Mouse (Mus musculus): Measurements from ENCODE around the gene Ackr1. TPM values are rescaled to one million over a fixed set of nuclear protein-coding genes. Genes with fewer than 3 reads are reported as not detected.

The Ackr1 gene
- polyA plus RNA-seq, 1 experiment from 2014 or later, result 15.4 TPM

- no peaks in the 10 kb centered on the region for H3K27me3 ChIP-seq
- H3K4me2 ChIP-seq, result no peak overlapping the region
- no peaks in the 10 kb centered on the region for H3K36me3 ChIP-seq
- peaks cover 79% of the 10 kb centered on the region for H3K4me1 ChIP-seq (replicated peaks)
- WGBS, result 97% methylated on average over 2 of the region's 2 CpGs
- H3K9ac ChIP-seq, result no peak overlapping the region
- H3K27ac ChIP-seq (replicated peaks), result no peak overlapping the region
- ATAC-seq (ENCODE audit: low read depth), result no peak
- no peaks in the 10 kb centered on the region for H3K9me3 ChIP-seq
- no peak overlapping the region for H3K4me3 ChIP-seq
Observed at GRCm38 (mm10) chr1:173363436-173363835, 29.9 kb upstream of the Ackr1 start.

DNA sequence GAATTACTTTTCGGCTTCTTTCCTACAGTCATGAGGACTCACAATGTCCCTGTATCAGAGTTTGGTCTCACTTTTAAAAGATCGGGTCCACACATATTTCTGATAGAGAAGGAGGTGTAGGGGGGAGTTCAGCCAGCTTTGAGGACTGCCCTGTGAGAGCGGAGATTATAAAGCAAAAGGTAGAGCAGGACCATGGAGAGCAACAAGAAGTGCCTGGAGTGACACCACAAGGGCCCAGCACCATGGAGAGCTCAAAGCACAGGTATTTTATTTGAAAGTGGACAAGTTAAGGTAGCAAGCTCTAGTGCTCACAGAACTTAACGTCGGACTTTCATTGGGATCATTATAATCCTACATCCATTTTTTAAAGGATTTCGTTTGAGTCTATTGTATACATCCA, 28.1 kb upstream of the Ackr1 start:
- WGBS, result 49% methylated on average over 6 of the region's 6 CpGs
- Histone ChIP-seq H3K4me2 (no peak overlapping the region), H3K27me3 (no peaks in the 10 kb centered on the region), H3K27ac (replicated peaks) (no peak overlapping the region), H3K4me1 (replicated peaks) (peaks cover 79% of the 10 kb centered on the region), H3K36me3 (peaks cover 14% of the 10 kb centered on the region), H3K4me3 (no peak overlapping the region), H3K9ac (no peak overlapping the region), H3K9me3 (no peaks in the 10 kb centered on the region)
- no peak for ATAC-seq (ENCODE audit: low read depth)

DNA sequence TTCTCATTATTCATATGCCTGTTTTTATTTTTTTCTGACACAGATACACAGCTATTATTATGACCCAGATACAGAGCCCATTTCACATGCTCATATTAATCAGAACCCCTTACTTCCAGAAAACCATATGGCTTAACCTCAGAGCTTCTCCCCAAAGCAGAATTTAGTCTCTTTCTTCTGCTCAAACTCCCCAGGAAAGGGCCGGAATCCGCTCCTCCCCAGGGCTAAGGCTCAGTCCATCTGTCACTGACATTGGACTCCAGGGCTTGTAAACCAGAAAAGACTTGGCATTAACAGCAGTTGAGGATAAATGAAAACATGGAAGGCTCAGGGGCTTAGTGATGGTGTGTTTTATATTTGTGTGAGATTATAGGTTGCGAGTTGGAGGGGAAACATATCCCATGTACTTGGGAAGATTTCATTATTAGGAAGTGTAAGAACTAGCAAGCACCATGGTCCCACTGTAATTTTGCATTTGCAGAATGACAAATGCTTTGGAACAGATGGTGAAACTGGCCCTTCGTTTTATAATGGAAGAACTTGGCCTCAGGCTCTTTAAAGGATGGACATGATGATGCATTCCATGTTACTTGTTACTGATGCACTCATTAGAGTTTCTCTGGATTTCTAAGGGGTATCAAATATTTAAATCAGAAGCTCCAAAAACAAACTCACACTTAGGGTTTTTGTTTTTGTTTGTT, 26.2 kb upstream of the Ackr1 start:
- peaks cover 75% of the 10 kb centered on the region for H3K4me1 ChIP-seq (replicated peaks)
- no peak overlapping the region for H3K9ac ChIP-seq
- no peak overlapping the region for H3K4me3 ChIP-seq
- H3K9me3 ChIP-seq, result no peaks in the 10 kb centered on the region
- 48% methylated on average over 4 of the region's 4 CpGs for WGBS
- H3K4me2 ChIP-seq, result no peak overlapping the region
- H3K36me3 ChIP-seq, result peaks cover 19% of the 10 kb centered on the region
- H3K27ac ChIP-seq (replicated peaks), result peak overlapping the region; percentile 29; the same call in 1 of the 2 replicates
- ATAC-seq (ENCODE audit: low read depth), result no peak
- no peaks in the 10 kb centered on the region for H3K27me3 ChIP-seq

DNA sequence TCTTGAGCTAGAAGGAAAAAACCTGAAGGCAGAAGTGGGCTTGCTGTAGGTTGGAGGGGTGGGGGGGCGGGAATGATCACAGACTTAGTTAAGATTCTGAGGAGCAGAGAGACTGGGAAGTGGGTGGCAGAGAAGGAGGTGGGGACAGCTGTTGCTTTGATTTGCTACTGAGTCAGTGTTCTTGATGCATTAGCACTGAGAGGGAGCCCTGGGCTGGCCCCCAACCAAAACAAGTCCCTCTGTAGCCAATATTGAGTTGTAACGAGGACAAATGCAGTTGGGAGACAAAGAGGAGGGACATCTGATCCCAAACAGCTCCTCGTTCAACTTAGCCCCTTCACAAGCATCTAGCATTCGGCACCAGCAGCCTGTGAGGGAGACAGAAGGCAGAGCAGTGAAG, 24.2 kb upstream of the Ackr1 start:
- no peaks in the 10 kb centered on the region for H3K27me3 ChIP-seq
- peaks cover 20% of the 10 kb centered on the region for H3K36me3 ChIP-seq
- peaks cover 58% of the 10 kb centered on the region for H3K4me1 ChIP-seq (replicated peaks)
- H3K9ac ChIP-seq, result no peak overlapping the region
- WGBS, result 42% methylated on average over 4 of the region's 4 CpGs
- H3K4me2 ChIP-seq, result no peak overlapping the region
- ATAC-seq (ENCODE audit: low read depth), result no peak
- no peak overlapping the region for H3K4me3 ChIP-seq
- no peaks in the 10 kb centered on the region for H3K9me3 ChIP-seq
- no peak overlapping the region for H3K27ac ChIP-seq (replicated peaks)

DNA sequence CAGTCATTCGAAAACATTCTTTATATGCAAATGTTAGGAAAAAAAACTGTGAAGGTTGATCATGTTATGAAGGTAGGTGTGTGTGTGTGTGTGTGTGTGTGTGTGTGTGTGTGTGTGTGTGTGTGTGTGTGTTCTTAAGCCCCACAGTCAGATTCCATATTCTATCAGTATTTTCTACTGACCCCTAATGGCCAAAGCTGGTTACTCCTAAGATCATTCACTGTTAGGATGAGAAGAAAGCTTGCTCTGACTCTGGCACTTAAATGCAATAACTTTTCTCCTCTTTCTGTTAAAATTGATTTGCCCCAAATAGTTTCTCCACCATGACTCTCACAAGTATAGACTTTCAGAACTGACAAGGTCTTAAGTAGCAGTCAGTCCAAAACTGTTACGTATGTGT, 23.1 kb upstream of the Ackr1 start:
- Histone ChIP-seq H3K9me3 (no peaks in the 10 kb centered on the region), H3K4me2 (no peak overlapping the region), H3K27ac (replicated peaks) (no peak overlapping the region), H3K36me3 (peaks cover 20% of the 10 kb centered on the region), H3K4me3 (no peak overlapping the region), H3K27me3 (no peaks in the 10 kb centered on the region), H3K9ac (no peak overlapping the region), H3K4me1 (replicated peaks) (peaks cover 52% of the 10 kb centered on the region)
- 84% methylated on average over 2 of the region's 2 CpGs for WGBS
- ATAC-seq (ENCODE audit: low read depth), result no peak

GRCm38 (mm10) chr1:173355107-173355846, 21.7 kb upstream of the Ackr1 start:
- Histone ChIP-seq H3K36me3 (peaks cover 20% of the 10 kb centered on the region), H3K4me1 (replicated peaks) (peaks cover 50% of the 10 kb centered on the region), H3K27me3 (no peaks in the 10 kb centered on the region), H3K9me3 (no peaks in the 10 kb centered on the region), H3K9ac (no peak overlapping the region), H3K4me2 (no peak overlapping the region), H3K27ac (replicated peaks) (no peak overlapping the region), H3K4me3 (no peak overlapping the region)
- 81% methylated on average over 7 of the region's 7 CpGs for WGBS
- no peak for ATAC-seq (ENCODE audit: low read depth)

DNA sequence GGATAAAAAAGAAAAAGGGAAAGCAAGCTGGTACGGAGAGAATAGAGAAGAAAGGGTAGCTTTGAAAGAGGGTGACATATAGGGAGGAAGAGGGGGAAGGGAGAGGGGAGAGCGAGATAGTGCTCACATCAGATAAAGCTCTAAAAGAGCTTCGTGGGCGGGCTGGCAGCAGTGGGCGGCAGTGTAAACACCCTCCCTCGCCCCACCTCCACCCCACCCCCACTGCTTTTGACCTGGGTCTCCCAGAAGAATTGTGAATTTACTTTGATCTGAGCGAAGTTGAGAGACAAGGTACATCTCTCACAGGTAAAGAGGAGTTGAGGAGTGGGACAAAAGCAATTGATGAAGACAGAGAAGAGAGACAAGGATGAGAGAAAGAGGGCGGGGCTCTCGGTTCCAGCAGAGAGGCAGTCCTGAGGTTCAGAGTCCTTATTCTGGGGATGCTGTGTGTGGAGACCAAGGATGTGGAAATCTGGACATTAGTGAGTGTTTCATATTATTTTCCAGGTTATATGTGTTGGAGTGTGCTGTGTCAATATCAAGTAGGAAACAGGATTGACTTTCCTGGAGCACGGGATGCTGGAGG, 16.9 kb upstream of the Ackr1 start, which contains the start of gene Aim2:
Gene Aim2 (plus strand): TSS at position 508 of the 586 bp plus-strand sequence.
- peak within 1 kb of the TSS; percentile 34 for H3K9ac ChIP-seq
- H3K4me3 ChIP-seq, result peak within 1 kb of the TSS; percentile 22
- WGBS, result 9% methylated on average over 10 of the region's 10 CpGs

DNA sequence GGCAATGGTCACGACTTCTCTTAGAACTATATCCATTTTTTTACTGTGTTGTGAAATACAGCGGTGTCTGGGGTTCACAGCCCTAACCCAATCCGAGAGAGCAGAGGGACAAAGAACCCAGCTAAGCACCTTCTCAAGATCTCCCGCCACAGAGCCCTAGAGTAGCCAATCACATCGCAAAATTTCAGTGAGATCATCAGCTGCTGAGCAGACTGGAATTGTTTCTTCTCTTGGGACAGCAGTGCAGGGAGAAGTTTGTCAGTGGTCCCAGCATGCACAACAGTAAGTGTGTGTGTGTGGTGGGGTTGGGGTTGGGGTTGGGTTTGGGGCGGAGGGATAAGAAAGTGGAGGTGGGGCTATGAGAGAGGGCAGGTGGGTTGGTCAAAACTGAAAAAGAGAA, 16.4 kb upstream of the Ackr1 start:
- Histone ChIP-seq H3K36me3 (peaks cover 34% of the 10 kb centered on the region), H3K4me2 (peak overlapping the region; percentile 48), H3K4me3 (peak overlapping the region; percentile 22), H3K4me1 (replicated peaks) (peaks cover 28% of the 10 kb centered on the region), H3K9ac (peak overlapping the region; percentile 34), H3K27ac (replicated peaks) (no peak overlapping the region), H3K27me3 (no peaks in the 10 kb centered on the region), H3K9me3 (no peaks in the 10 kb centered on the region)
- WGBS, result 3% methylated on average over 6 of the region's 6 CpGs
- peak; percentile 63 for ATAC-seq (ENCODE audit: low read depth)

More for the DNA sequence above, 16.9 kb upstream of the Ackr1 start, which contains the start of gene Aim2:
- Histone ChIP-seq H3K4me2 (peak within 1 kb of the TSS; percentile 48), H3K36me3 (peaks cover 32% of the 10 kb centered on the region), H3K4me1 (replicated peaks) (peaks cover 31% of the 10 kb centered on the region), H3K27me3 (no peaks in the 10 kb centered on the region), H3K9me3 (no peaks in the 10 kb centered on the region), H3K27ac (replicated peaks) (no peak within 1 kb of the TSS)
- 0 out of 2 replicates have a peak, but pooled peaks have one; percentile 52 for ATAC-seq (ENCODE audit: low read depth)

DNA sequence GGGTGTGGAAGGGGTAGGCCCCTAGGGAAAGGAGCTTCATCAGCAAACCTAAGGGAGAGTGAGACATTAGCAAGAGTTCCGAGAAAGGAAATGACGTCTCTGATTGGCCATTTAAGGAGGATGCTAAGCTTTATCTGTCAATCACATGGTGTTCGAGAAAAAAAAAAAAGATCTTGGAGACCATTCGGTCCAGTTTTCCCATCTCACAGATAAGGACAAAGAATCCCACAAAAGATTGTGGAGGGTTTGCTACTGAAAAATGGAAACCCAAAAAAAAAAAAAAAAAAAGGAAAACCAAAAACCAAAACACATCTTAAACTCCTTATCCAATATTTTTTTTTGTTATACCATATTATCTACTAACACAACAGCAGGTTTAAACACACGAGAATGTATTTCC, 15.6 kb upstream of the Ackr1 start:
- Histone ChIP-seq H3K27ac (replicated peaks) (no peak overlapping the region), H3K4me3 (no peak overlapping the region), H3K27me3 (no peaks in the 10 kb centered on the region), H3K9ac (no peak overlapping the region), H3K4me1 (replicated peaks) (peaks cover 33% of the 10 kb centered on the region), H3K9me3 (no peaks in the 10 kb centered on the region), H3K36me3 (peaks cover 35% of the 10 kb centered on the region), H3K4me2 (no peak overlapping the region)
- WGBS, result 65% methylated on average over 5 of the region's 5 CpGs
- ATAC-seq (ENCODE audit: low read depth), result no peak

- Histone ChIP-seq H3K9ac (no peak overlapping the region), H3K4me1 (replicated peaks) (peaks cover 39% of the 10 kb centered on the region), H3K27ac (replicated peaks) (no peak overlapping the region), H3K9me3 (no peaks in the 10 kb centered on the region), H3K4me3 (no peak overlapping the region), H3K36me3 (peaks cover 42% of the 10 kb centered on the region), H3K27me3 (no peaks in the 10 kb centered on the region), H3K4me2 (no peak overlapping the region)
- WGBS, result 4% methylated on average over 1 of the region's 1 CpGs
- no peak for ATAC-seq (ENCODE audit: low read depth)
Observed at GRCm38 (mm10) chr1:173348527-173348926, 15.0 kb upstream of the Ackr1 start.

GRCm38 (mm10) chr1:173345112-173345511, 11.6 kb upstream of the Ackr1 start:
- no peak overlapping the region for H3K4me2 ChIP-seq
- peaks cover 30% of the 10 kb centered on the region for H3K4me1 ChIP-seq (replicated peaks)
- H3K27ac ChIP-seq (replicated peaks), result no peak overlapping the region
- peaks cover 72% of the 10 kb centered on the region for H3K36me3 ChIP-seq
- WGBS, result 94% methylated on average over 4 of the region's 4 CpGs
- H3K9me3 ChIP-seq, result no peaks in the 10 kb centered on the region
- H3K9ac ChIP-seq, result no peak overlapping the region
- H3K27me3 ChIP-seq, result no peaks in the 10 kb centered on the region
- H3K4me3 ChIP-seq, result no peak overlapping the region
- no peak for ATAC-seq (ENCODE audit: low read depth)

GRCm38 (mm10) chr1:173343934-173344333, 10.4 kb upstream of the Ackr1 start:
- Histone ChIP-seq H3K9me3 (no peaks in the 10 kb centered on the region), H3K36me3 (peaks cover 79% of the 10 kb centered on the region), H3K4me2 (no peak overlapping the region), H3K27ac (replicated peaks) (peak overlapping the region; percentile 70), H3K4me1 (replicated peaks) (peaks cover 22% of the 10 kb centered on the region), H3K9ac (no peak overlapping the region), H3K27me3 (no peaks in the 10 kb centered on the region), H3K4me3 (no peak overlapping the region)
- WGBS, result 53% methylated on average over 3 of the region's 3 CpGs
- no peak for ATAC-seq (ENCODE audit: low read depth)
